Mouse (Mus musculus) cerebellum, adult 18-20 months (tissue): ENCODE measurements around the gene Zfp260.
"Not testable (repeated sequence)": the region's sequence is repeated elsewhere in the genome, so short reads cannot be mapped to it uniquely, and the experiment has no call there.

ENCODE experiments used
- DNase-seq, 2 experiments: peaks; one replicate each; pipeline ENCODE4 v3.0.0; 2021

The Zfp260 gene

GRCm38 (mm10) chr7:30094646-30095429, at the start of gene Zfp260:
Gene Zfp260, plus strand, starts transcription at chr7:30094777.
- DNase-seq = peak; percentile 91 to 92

DNA sequence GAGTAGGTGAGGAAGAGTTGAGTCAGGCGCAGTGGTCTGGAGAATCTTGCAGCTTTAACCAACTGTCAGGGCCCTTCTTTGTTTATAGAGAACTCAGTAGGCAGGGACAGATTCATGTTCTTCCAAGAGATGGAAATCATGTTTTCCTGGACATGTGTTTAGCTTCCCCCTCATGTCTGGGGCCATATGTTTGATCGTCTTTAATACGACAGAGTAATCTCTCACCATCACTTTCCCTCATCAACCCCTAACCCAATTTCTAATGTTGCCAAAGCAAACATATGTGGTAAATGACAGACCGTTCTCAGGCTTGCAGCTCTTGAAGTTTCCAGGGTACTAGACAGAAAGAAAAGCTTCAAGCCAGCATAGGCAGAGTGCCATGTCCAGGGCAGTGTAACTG, 46.5 kb upstream of the Zfp260 start:
- no peak for DNase-seq

DNA sequence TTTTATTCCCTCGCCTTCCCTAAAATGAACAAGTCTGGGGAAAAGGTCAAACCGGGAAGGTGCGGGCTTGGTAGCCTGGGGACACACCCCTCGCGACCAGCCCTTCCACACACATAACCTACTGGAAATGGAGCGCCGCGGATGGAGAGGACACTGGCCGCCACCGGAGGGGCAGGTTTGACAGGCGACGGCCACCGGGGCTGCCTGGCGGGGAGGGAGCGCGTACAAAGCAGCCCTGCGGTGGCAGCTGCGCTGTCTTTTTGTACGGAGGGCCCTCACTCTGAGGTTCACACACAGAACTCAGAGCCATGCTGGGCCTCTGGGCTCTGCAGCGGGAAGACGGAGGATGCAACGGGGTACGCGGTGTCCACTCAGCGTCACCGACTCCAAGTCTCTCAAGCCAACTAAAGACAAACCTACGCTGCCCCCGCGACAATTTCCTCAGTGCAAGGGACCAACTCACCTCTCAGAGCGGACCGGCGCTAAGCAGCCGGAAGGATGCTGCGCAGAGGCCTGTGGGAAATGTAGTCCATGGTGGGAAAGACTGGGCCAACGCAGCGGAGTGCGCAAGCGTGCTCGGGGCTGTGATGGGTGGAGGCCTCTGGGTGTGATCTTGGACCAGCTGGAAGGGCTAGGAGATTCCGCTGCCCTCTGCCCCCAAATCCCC, 43.6 kb upstream of the Zfp260 start, which contains the start of gene Zfp14:
Gene Zfp14 (minus strand): TSS at position 499 of the 667 bp plus-strand sequence.
- DNase-seq = peak; percentile 95 to 98

DNA sequence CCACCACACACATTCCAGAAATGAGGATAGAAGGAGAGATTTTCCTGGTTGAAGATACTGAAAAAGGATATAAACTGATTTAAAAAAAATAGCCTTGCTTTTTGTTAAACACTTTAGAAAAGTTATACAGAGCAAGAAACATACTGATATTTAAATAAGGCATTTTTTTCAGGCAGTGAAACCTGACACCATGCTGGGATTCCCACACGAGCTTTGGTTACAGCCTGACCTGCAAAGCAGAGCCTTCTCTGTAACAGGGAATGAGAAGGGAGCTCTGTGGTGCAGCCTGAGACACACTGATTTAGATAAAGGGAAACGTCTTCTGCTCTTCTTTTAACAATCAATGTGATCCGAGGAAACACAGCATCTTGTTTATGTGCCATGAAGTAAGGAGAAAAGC, 41.0 kb upstream of the Zfp260 start:
- no peak for DNase-seq

DNA sequence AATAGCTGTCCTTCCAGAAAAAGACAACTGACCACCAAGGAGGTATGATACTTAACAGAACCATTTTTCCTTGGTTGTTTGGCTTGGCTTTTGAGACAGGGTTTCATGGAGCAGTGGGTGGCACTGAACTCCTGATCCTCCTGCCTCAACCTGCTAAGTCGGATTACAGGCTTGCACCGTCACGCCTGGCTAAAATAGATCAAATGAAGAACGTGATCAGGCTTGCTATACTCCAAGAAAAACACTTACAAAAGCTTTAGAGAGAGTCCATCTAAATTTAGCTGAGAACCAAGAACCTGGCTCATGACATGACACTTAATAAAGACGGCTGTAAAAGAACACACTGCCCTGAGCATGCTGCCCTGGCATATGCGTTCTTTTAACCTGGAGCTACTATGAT, 34.2 kb upstream of the Zfp260 start:
- DNase-seq = no peak

GRCm38 (mm10) chr7:30062478-30062877, 32.1 kb upstream of the Zfp260 start:
- peak in 1 of 2 experiments; percentile 14 for DNase-seq

- DNase-seq = no peak
Observed at GRCm38 (mm10) chr7:30064622-30065021, 30.0 kb upstream of the Zfp260 start.

DNA sequence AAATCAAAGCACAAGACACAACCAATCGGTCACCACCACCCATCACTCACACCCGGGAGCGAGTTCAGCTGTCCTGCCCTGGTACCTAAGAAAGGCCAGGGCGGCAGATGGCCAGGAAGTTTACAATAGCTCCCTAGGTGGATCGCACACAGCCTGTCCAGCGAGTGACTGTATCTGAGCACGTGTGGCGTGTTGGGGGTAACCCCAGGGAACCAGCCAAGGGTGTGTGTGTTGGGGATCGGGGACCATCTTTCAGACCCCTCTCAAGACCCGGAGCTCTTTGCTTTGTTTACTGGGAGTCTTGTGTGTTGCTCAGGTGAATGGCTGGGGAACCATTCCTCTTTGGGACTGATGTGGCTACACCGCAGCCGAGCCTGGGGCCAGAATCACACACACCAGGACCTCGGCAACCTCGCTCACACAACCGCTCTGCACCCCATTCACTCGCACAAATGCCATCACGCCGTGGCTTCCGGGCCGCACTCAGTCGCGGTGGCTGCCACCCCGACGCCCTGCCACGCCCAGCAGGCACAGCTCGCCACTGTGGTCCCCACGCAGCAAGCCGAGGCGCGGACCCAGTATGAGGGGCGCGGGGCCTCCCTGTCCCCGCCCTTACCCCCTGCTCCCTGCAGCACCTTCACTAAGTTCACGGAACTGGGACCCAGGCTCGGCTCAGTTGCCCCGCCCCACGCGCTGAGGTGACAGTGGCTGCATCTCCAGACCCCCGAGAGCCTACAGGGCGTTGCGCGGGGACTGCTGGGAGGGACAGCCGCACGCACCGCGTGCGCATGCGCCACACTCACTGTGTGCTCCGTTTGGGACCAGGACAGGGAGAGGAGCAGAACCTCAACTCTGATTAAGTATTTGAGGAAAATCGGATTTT, 22.2 kb upstream of the Zfp260 start, which contains the start of gene Zfp82:
Gene Zfp82 (minus strand): TSS at position 755 of the 883 bp plus-strand sequence.
- DNase-seq = peak; percentile 89 to 91

DNA sequence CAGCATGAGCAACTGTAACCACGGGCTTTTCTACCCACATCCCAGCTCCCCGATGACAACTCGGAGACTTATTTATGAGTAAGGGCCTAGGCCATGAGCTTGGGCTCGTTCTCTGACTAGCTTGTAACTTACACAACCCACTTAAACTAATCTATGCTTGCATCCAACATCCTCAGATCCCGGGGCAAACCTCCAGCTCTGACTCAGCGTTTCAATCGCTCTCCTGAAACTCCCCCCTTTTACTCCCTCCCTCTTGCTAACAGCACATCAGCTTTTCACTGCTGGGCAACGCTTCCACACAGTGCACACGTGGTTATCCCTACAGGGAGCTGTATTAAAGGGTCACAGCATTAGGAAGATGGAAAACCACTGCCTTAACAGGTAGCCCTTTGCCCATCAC, 8.1 kb upstream of the Zfp260 start:
- DNase-seq = no peak

GRCm38 (mm10) chr7:30089405-30089804, 5.2 kb upstream of the Zfp260 start:
- DNase-seq = no peak

DNA sequence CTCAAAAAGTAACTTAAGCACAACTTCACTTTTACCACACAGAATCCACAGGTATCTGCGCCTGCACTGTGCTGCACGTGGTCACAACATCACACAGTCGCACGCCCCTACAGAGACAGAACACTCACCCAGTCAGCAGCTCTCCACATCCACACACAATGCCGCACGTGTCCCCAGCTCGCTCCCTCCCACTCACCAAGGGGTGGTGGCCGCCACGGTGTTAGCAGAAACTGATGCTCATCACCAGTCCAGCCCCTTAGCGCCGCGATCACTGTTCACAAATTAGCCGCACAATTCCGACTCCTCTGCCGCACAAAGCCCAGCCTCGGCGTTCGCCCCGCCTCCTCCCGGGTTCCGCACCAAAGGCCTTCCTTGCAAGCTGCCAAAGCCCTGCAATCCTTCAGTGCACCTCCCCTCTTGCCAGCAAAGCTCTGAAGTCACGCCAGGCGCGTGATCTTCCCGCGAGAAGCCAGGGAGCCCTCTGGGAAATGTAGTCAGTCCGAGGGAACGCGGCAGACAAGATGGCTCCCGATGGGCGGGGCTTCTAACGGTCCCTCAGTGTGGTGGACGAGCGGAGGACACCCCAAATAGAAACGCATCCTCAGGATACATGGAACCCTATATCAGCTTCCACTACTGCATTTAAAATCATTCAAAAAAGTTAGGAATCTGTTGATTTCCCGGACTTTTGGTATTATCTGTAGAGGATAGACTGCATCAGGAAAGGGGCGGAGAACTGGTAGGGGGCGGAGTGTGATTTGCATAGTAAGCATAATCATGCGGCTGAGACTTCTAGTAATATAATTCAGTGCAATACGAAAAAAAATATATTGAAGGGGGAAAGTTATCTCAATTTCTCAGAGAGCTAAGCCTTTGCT, 4.2 kb upstream of the Zfp260 start, which contains the start of the genes Gm26920 and Zfp566:
Gene Gm26920 (minus strand): TSS at position 319 of the 878 bp plus-strand sequence.
Gene Zfp566 (minus strand): TSS at position 436 of the 878 bp plus-strand sequence.
- DNase-seq = peak; percentile 95 to 97

DNA sequence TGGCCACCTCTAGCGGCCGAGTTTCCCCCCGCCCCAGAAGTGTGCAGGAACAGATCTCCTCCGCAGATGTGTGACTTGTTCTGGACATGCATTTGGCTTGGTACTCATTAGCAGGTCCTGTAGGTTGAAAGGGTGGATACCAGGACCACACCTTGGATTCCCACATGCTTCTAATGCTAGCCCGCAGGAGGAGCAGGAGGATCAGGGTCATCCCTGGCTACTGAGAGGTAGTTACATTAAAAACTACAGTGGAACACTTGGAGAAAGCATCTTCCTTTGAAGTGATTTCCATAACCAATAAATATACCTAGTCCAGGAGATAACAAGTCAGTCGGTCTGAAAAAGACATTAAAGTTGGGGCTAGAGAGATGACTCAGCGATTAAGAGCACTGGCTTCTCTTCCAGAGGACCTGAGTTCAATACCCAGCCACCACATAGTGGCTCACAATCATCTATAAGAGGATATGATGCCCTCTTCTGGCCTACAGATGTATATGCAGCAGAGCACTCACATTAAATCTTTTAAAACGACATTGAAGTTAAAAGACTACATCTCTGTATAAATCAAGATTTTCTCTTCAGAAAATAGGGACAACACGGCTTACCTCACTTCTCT, 3.5 kb upstream of the Zfp260 start:
- no peak for DNase-seq

- DNase-seq = no peak
Observed at GRCm38 (mm10) chr7:30092666-30093065, 1.9 kb upstream of the Zfp260 start.

DNA sequence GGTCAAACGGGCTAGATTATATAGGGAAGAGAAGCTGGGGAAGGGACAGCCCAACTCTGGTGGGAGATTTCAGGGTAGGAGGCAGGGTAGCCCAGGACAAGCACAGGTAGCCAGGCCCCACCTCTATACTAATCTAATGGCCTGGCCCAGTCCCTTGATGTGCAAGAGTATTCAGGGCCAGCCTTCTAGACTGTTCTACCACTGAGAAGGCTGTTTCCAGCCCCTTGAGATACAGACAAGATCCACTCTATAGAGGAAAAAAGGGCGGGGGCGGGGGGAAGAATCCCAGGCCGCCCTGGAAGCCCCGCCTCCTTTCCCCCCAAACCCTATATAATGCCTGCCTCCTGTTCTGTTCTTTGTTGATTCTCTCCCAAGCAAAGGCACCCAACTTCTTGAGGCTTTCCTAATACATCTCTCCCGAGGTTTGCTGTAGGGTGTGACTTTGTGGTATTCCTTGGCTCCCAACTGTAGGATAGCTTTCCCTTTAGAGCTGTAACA, 610 bp upstream of the Zfp260 start:
- DNase-seq = peak in 1 of 2 experiments; percentile 23

- no peak for DNase-seq
Observed at GRCm38 (mm10) chr7:30095551-30096125, 1.1 kb downstream of the Zfp260 start.

- peak; percentile 77 to 80 for DNase-seq
Observed at GRCm38 (mm10) chr7:30099297-30099696, 4.7 kb downstream of the Zfp260 start.

DNA sequence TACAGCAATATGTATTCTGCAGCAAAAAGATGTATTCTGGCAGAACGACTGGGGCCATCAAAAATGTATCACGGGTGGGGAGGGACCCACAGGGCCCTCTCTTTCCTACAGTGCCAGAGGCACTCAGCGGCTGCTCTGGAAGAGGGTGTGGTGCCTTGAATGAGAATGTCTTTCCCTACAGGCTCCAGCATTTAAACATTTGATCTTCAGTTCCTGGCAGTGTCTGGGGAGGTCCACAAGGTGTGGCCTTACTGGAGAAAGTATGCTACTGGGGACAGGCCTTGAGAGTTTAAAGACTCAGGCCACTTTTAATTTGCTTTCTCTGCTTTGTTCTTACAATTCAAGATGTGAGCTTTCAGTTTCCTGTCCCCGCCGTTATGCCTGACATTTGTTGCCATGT, 21.5 kb downstream of the Zfp260 start:
- no peak for DNase-seq

DNA sequence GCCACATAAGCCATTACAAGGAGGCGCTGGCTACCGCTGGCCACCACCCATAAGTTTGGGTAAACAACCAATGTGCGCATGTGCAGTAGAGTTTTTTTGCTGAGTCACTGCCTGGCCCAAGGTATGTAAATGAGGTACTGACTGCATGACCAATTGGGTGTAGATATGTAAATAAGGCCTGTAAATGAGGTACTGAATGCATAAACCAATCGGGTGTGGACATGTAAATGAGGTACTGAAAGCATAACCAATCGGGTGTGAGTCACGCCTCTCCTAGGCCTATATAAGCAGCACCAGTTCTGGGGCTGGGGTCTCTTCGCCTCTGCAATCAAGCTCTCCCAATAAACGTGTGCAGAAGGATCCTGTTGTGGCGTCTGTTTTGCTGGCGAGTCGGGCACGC, 23.4 kb downstream of the Zfp260 start:
- not testable (repeated sequence) for DNase-seq

GRCm38 (mm10) chr7:30121308-30122187, 27.0 kb downstream of the Zfp260 start, which contains the start of gene Zfp382:
Gene Zfp382, plus strand, starts transcription at chr7:30121942.
- peak; percentile 94 to 96 for DNase-seq

- no peak for DNase-seq
Observed at GRCm38 (mm10) chr7:30122188-30122530, 27.6 kb downstream of the Zfp260 start.
